Mouse (Mus musculus): ENCODE data around the gene Ciart. TPM values are rescaled to one million over a fixed set of nuclear protein-coding genes. Genes with fewer than 3 reads are reported as not detected.
A peak's percentile ranks its signal among the peaks of the same experiment; 100 is the strongest.
"Not testable (repeated sequence)": the region's sequence is repeated elsewhere in the genome, so short reads cannot be mapped to it uniquely, and the experiment has no call there.

Ciart gene
- polyA plus RNA-seq, 1 experiment from 2014 or later, result 7.1 TPM

DNA sequence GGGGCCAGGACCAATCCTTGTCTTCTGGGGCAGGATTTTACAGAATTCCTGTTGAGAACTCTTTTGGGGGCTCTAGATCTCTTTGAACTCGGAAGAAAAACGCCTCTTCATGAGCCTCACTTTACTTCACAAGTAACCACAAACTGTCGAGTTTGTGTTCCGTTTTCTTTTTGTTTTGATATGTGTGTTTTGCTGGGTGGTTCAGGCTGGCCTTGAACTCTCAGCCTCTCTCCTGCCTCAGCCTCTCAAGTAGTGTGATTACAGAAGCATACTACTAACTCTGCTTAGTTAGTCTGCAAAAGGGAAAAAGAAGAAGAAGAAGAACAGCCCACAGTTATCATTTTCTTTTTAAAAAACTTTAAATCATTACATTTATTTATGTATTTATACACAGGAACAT is 42.1 kb upstream of the Ciart start:
- Histone ChIP-seq H3K4me1 (ENCODE audit: control insufficient read depth, insufficient read depth, low read length) (no peaks in the 10 kb centered on the region), H3K9ac (ENCODE audit: low read length) (no peak overlapping the region), H3K27ac (replicated peaks; ENCODE audit: low read depth, low read length) (no peak overlapping the region), H3K4me3 (ENCODE audit: low read depth, low read length) (no peak overlapping the region), H3K36me3 (ENCODE audit: control insufficient read depth, insufficient read depth, low read length) (no peaks in the 10 kb centered on the region), H3K27me3 (ENCODE audit: control insufficient read depth, insufficient read depth, low read length) (no peaks in the 10 kb centered on the region), H3K4me2 (ENCODE audit: low read depth, severe bottlenecking) (no peak overlapping the region), H3K9me3 (ENCODE audit: control insufficient read depth, low read length) (no peaks in the 10 kb centered on the region)
- no peak for ATAC-seq (ENCODE audit: insufficient number of reproducible peaks, low FRiP score, low TSS enrichment, low read depth)
- WGBS, result 78% methylated on average over 4 of the region's 4 CpGs
- no peak for DNase-seq (ENCODE audit: low spot score)

DNA sequence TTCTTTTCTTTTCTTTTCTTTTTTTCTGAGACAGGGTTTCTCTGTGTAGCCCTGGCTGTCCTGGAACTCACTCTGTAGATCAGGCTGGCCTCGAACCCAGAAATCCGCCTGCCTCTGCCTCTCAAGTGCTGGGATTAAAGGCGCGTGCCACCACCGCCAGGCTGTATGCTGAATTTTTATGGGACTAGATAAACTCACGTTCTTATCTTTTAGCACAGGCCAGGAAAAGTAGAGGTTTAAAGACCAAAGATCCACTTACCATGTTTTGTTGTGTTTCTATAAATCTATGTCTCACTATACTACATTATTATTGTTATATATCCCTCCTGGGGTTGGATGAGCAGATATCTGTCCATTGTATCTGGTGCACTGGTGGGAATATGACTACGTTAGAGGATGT is 41.4 kb upstream of the Ciart start:
- H3K4me3 ChIP-seq (ENCODE audit: low read depth, low read length), result not testable (repeated sequence)

GRCm38 (mm10) chr3:95920532-95920931 is 38.5 kb upstream of the Ciart start:
- not testable (repeated sequence) for H3K27ac ChIP-seq (replicated peaks; ENCODE audit: low read depth, low read length); H3K27me3 ChIP-seq (ENCODE audit: control insufficient read depth, insufficient read depth, low read length); H3K4me1 ChIP-seq (ENCODE audit: control insufficient read depth, insufficient read depth, low read length); H3K4me3 ChIP-seq (ENCODE audit: low read depth, low read length); H3K9me3 ChIP-seq (ENCODE audit: control insufficient read depth, low read length); H3K36me3 ChIP-seq (ENCODE audit: control insufficient read depth, insufficient read depth, low read length); H3K4me2 ChIP-seq (ENCODE audit: low read depth, severe bottlenecking); DNase-seq (ENCODE audit: low spot score); ATAC-seq (ENCODE audit: insufficient number of reproducible peaks, low FRiP score, low TSS enrichment, low read depth); H3K9ac ChIP-seq (ENCODE audit: low read length)
- WGBS, result 69% methylated on average over 2 of the region's 2 CpGs

More for the DNA sequence above, 41.4 kb upstream of the Ciart start:
- WGBS, result 92% methylated on average over 7 of the region's 7 CpGs
- H3K27ac ChIP-seq (replicated peaks; ENCODE audit: low read depth, low read length); H3K36me3 ChIP-seq (ENCODE audit: control insufficient read depth, insufficient read depth, low read length); H3K27me3 ChIP-seq (ENCODE audit: control insufficient read depth, insufficient read depth, low read length); H3K4me2 ChIP-seq (ENCODE audit: low read depth, severe bottlenecking); ATAC-seq (ENCODE audit: insufficient number of reproducible peaks, low FRiP score, low TSS enrichment, low read depth); DNase-seq (ENCODE audit: low spot score); H3K9ac ChIP-seq (ENCODE audit: low read length); H3K4me1 ChIP-seq (ENCODE audit: control insufficient read depth, insufficient read depth, low read length); H3K9me3 ChIP-seq (ENCODE audit: control insufficient read depth, low read length): not testable (repeated sequence)

DNA sequence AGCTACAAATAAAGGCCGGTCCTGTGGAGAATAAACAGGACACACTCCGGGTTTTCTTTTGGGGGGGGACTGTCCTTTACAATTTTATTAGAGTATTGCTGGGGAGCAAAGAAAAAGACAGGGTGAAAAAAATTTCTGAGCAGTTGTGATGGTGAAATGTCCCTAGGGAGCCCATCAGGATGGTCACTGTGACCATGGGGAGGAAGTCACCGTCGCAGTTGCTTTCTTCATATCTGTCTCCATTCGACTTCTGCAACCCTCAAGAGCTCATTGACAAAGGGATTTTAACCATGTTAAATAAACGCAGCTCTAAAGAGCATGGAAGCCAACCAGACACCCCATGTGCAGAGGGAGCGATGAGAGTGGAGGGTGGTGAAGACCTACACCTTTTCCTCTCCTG is 34.7 kb upstream of the Ciart start:
- Histone ChIP-seq H3K9ac (ENCODE audit: low read length) (no peak overlapping the region), H3K4me1 (ENCODE audit: control insufficient read depth, insufficient read depth, low read length) (no peaks in the 10 kb centered on the region), H3K9me3 (ENCODE audit: control insufficient read depth, low read length) (no peaks in the 10 kb centered on the region), H3K27ac (replicated peaks; ENCODE audit: low read depth, low read length) (no peak overlapping the region), H3K4me3 (ENCODE audit: low read depth, low read length) (no peak overlapping the region), H3K36me3 (ENCODE audit: control insufficient read depth, insufficient read depth, low read length) (no peaks in the 10 kb centered on the region), H3K27me3 (ENCODE audit: control insufficient read depth, insufficient read depth, low read length) (no peaks in the 10 kb centered on the region), H3K4me2 (ENCODE audit: low read depth, severe bottlenecking) (no peak overlapping the region)
- 75% methylated on average over 7 of the region's 7 CpGs for WGBS
- no peak for DNase-seq (ENCODE audit: low spot score)
- no peak for ATAC-seq (ENCODE audit: insufficient number of reproducible peaks, low FRiP score, low TSS enrichment, low read depth)

DNA sequence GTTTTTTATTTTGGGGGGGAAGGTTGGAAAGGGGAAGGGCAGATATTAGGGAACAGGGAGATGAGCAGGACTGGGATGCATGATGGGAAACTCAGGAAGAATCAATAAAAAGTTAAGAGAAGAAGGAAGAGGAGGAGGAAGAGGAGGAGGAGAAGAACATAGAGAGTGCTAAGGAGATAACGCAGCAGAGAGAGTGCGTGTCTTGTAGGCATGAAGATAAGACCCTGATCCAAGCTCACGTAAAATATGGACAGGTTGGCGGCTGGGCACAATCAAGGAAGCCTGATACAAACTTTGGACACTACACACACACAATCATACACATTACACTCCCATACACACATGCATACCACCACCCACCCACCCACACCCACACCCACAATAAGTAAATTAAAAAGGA is 32.7 kb upstream of the Ciart start:
- ATAC-seq (ENCODE audit: insufficient number of reproducible peaks, low FRiP score, low TSS enrichment, low read depth), result no peak
- H3K9me3 ChIP-seq (ENCODE audit: control insufficient read depth, low read length), result no peaks in the 10 kb centered on the region
- no peak overlapping the region for H3K27ac ChIP-seq (replicated peaks; ENCODE audit: low read depth, low read length)
- H3K36me3 ChIP-seq (ENCODE audit: control insufficient read depth, insufficient read depth, low read length), result no peaks in the 10 kb centered on the region
- 93% methylated on average over 4 of the region's 4 CpGs for WGBS
- no peak overlapping the region for H3K9ac ChIP-seq (ENCODE audit: low read length)
- H3K4me1 ChIP-seq (ENCODE audit: control insufficient read depth, insufficient read depth, low read length), result no peaks in the 10 kb centered on the region
- no peaks in the 10 kb centered on the region for H3K27me3 ChIP-seq (ENCODE audit: control insufficient read depth, insufficient read depth, low read length)
- no peak overlapping the region for H3K4me2 ChIP-seq (ENCODE audit: low read depth, severe bottlenecking)
- no peak for DNase-seq (ENCODE audit: low spot score)
- H3K4me3 ChIP-seq (ENCODE audit: low read depth, low read length), result no peak overlapping the region

- Histone ChIP-seq H3K27me3 (ENCODE audit: control insufficient read depth, insufficient read depth, low read length) (no peaks in the 10 kb centered on the region), H3K4me3 (ENCODE audit: low read depth, low read length) (no peak overlapping the region), H3K9ac (ENCODE audit: low read length) (no peak overlapping the region), H3K4me1 (ENCODE audit: control insufficient read depth, insufficient read depth, low read length) (peaks cover 4% of the 10 kb centered on the region; the same call in 1 of the 2 replicates), H3K9me3 (ENCODE audit: control insufficient read depth, low read length) (no peaks in the 10 kb centered on the region), H3K36me3 (ENCODE audit: control insufficient read depth, insufficient read depth, low read length) (no peaks in the 10 kb centered on the region), H3K4me2 (ENCODE audit: low read depth, severe bottlenecking) (no peak overlapping the region), H3K27ac (replicated peaks; ENCODE audit: low read depth, low read length) (no peak overlapping the region)
- no peak for ATAC-seq (ENCODE audit: insufficient number of reproducible peaks, low FRiP score, low TSS enrichment, low read depth)
- 48% methylated on average over 4 of the region's 4 CpGs for WGBS
- DNase-seq (ENCODE audit: low spot score), result no peak
Measured at GRCm38 (mm10) chr3:95907613-95908012, 25.6 kb upstream of the Ciart start.

GRCm38 (mm10) chr3:95906860-95907259 is 24.8 kb upstream of the Ciart start:
- no peak for ATAC-seq (ENCODE audit: insufficient number of reproducible peaks, low FRiP score, low TSS enrichment, low read depth)
- Histone ChIP-seq H3K4me2 (ENCODE audit: low read depth, severe bottlenecking) (peak overlapping the region; percentile 90), H3K27ac (replicated peaks; ENCODE audit: low read depth, low read length) (no peak overlapping the region), H3K4me3 (ENCODE audit: low read depth, low read length) (peak overlapping the region; percentile 12), H3K9me3 (ENCODE audit: control insufficient read depth, low read length) (no peaks in the 10 kb centered on the region), H3K4me1 (ENCODE audit: control insufficient read depth, insufficient read depth, low read length) (peaks cover 4% of the 10 kb centered on the region), H3K36me3 (ENCODE audit: control insufficient read depth, insufficient read depth, low read length) (no peaks in the 10 kb centered on the region), H3K27me3 (ENCODE audit: control insufficient read depth, insufficient read depth, low read length) (no peaks in the 10 kb centered on the region), H3K9ac (ENCODE audit: low read length) (no peak overlapping the region)
- DNase-seq (ENCODE audit: low spot score), result peak; percentile 87
- under 1% methylated on average over 12 of the region's 12 CpGs for WGBS

DNA sequence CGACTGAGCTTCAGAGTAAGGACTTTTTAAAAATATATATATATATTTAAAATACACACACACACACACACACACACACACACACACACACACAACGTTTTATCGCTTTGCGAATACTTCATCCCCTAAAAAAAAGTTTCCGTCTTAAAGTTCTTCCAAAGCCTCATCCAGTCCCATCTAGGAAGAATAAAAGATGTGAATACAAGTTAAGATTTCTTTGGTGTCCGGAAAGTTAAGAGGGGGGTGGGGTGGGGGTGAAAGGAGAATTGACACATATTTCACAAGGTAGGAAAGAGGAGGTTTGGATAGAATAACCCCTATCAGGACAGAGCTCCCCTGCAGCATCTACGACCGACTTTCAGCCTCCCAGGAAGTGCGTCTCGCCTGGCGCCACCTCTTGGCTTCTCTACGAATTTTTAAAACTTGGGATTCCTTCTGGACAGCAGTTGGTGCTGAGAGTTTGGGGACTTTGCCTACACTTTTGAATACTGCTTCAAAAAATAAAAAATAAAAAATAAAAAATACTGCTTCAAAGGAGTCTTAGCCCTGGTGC is 24.0 kb upstream of the Ciart start:
- Histone ChIP-seq H3K9ac (ENCODE audit: low read length) (peak overlapping the region; percentile 72), H3K36me3 (ENCODE audit: control insufficient read depth, insufficient read depth, low read length) (no peaks in the 10 kb centered on the region), H3K27ac (replicated peaks; ENCODE audit: low read depth, low read length) (0 out of 2 replicates have a peak overlapping the region, but pooled peaks have one; percentile 81), H3K9me3 (ENCODE audit: control insufficient read depth, low read length) (no peaks in the 10 kb centered on the region), H3K27me3 (ENCODE audit: control insufficient read depth, insufficient read depth, low read length) (no peaks in the 10 kb centered on the region), H3K4me3 (ENCODE audit: low read depth, low read length) (peak overlapping the region; percentile 45), H3K4me2 (ENCODE audit: low read depth, severe bottlenecking) (peak overlapping the region; percentile 90), H3K4me1 (ENCODE audit: control insufficient read depth, insufficient read depth, low read length) (peaks cover 4% of the 10 kb centered on the region)
- ATAC-seq (ENCODE audit: insufficient number of reproducible peaks, low FRiP score, low TSS enrichment, low read depth), result no peak
- peak; percentile 80 for DNase-seq (ENCODE audit: low spot score)
- WGBS, result under 1% methylated on average over 12 of the region's 12 CpGs
